Mouse (Mus musculus) T-helper 1 cell (primary cell): Measurements from ENCODE around the gene Plxnc1.

Experiments
- in situ Hi-C: fragments of 300-600 bp; cut with MboI, MseI; formaldehyde crosslinking; loops from one replicate; pipeline ENCODE4 v1.15.1; 2025; ENCODE audit warnings: high pct_unique_total_duplicates

Gene Plxnc1

DNA sequence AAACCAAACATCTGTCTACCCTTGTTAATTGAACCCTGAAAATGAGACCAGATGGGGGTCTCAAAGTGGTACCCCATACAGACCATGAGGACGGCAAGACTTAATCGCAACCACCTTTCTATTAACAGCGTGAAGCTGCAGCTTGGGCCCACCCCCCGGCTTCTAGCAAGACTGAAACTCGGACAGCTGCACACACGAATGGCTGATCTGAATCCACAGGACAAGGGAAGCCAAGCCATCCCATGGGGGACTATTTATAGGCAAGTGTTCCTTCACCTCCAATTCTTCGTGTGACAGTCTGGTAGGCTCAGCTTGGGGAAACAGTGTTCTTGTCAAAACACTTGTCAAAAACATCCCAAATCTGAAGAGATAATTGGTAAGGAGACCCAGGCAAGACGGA lies 24.1 kb downstream of the Plxnc1 start:
- in situ Hi-C loops, result no loop called here

- in situ Hi-C loops, result no loop called here
Measured at GRCm38 (mm10) chr10:94919960-94920359, 24.7 kb downstream of the Plxnc1 start.

DNA sequence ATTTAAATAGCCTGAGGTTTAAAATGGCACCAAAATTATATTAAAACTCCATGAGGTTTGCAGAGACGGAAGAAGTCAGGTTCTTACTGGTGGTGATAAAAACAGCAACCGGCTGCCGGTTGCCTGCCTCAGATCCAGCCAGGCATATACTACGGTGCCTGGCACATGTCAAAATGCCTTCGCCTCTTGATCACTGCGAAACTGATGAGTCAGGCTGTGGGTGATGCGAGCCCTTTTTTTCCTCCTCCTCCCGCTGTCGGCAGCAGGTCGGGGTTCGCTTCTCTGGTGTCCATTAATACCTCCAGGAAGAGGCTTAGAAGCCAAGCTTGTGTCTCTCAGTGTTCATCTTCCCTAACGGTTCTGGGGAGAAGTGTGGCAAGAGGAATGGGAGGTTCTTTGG lies 25.1 kb downstream of the Plxnc1 start:
- in situ Hi-C loops, result no loop called here

- in situ Hi-C loops, result no loop called here
Measured at GRCm38 (mm10) chr10:94918618-94919017, 26.0 kb downstream of the Plxnc1 start.

DNA sequence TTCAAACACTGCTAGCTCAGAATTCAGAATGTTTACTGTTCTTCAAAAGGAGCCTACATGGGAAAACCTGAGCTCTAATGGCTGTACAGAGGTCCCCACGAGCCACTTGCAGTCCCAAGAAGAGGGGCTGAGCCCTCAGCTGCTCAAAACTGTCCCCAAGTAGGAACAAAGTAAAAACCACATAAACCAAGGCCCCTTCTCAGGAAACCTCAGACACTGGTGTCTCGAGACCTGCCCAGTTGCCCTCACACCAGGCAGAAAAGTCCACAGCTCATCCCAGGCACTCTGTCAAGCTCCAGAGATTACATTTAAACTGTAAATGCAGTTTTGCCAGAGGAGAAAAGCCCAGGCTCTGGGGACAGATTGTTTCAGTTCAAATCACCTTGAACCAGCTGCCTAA lies 26.6 kb downstream of the Plxnc1 start:
- in situ Hi-C loops, result no loop called here

DNA sequence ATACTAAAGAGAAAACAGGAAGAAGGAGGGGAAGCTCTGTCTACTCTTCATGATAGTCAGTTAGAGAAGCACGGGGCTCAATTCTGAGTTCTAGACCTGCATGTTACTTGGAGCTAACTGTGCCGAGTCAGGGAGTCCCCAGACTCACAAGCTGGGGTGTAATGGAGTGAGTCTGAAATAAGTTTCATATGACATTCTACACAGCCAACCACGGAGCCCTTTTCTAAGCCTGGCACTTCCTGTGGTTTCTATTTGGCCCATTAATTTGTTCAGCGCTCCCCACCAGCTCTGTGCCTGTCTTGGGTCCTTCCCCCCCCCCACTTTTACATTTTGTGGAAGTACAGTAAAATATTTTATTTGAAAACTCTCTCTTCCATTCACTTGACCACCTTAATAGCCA lies 27.3 kb downstream of the Plxnc1 start:
- in situ Hi-C loops, result no loop called here

DNA sequence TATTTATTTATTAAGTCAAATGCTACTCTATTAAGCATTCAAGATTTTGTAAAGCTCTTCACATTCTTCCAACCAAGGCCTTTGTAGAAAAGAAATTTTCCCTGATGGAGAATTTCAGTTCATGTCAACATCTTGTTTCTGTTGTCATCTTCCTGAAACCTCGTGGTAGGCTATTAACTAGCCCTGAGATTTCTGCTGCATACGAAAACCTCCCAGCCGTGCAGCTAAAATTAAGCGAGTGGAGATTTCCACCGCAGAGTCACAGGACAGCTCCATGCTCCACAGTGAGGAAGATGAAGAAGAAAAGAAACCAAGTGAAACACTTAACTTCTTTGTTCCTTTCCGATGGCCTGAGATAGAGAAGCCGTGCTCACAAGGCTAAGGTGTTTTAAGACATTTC lies 28.0 kb downstream of the Plxnc1 start:
- in situ Hi-C loops, result no loop called here

GRCm38 (mm10) chr10:94915746-94916145 lies 28.9 kb downstream of the Plxnc1 start:
- in situ Hi-C loops, result no loop called here

- in situ Hi-C loops, result no loop called here
Measured at GRCm38 (mm10) chr10:94914081-94914480, 30.6 kb downstream of the Plxnc1 start.

- in situ Hi-C loops, result no loop called here
Measured at GRCm38 (mm10) chr10:94913336-94913739, 31.3 kb downstream of the Plxnc1 start.

DNA sequence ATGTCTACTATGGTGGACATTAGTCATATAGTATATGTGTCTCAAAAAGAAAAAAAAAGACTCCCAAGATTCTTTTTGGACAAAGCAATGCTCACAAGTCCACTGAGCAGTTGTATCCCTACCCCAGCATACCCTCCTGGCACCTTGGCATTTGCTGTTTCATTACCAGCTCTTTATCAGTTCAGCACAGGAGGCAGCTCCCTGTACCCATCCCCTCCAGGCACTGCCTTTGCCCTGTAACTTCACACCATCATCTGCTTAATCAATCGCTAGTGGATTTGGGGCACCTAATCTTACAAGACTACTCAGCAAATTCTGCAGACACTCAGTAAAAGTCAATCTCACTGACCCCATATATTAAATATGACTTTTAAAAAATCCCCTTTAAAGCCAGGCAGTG lies 32.1 kb downstream of the Plxnc1 start:
- in situ Hi-C loops, result no loop called here

GRCm38 (mm10) chr10:94911102-94911501 lies 33.5 kb downstream of the Plxnc1 start:
- in situ Hi-C loops, result no loop called here

DNA sequence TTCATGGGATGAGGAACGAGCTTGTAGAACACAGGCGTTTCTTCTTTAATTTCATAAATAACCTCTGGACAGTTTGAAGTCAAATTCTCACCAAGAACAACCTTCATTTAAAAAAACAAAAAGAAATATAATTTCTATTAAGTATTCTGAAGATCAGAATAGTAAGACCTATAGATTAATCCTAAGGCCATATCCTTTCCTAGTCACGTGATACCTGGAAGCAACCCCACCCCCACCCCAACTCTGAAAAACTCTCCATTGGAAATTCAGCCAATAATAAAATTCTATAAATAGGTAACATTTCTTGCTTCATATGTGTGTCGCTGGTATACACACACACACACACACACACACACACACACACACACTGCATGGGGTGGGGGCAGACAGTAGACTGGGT lies 34.1 kb downstream of the Plxnc1 start:
- in situ Hi-C loops, result no loop called here

DNA sequence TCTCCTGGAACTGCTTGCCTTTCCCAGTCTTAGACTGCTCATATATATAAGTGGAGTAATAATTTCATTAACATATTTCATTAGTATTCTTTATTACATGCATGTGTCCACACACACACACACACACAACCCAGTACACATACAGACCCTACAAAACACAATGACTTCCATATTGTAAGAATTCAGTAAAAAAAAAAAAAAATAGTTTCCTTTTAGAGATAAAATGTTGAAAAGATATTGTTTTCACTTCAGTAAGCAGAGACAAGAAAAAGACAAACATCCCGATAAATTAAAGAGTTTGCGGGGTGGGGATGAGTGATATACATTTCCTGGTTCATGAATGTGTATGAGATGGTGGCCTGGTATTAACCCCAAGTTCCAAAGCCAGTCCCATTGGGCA lies 34.8 kb downstream of the Plxnc1 start:
- in situ Hi-C loops, result no loop called here

GRCm38 (mm10) chr10:94908976-94909717 lies 35.5 kb downstream of the Plxnc1 start:
- in situ Hi-C loops, result no loop called here

DNA sequence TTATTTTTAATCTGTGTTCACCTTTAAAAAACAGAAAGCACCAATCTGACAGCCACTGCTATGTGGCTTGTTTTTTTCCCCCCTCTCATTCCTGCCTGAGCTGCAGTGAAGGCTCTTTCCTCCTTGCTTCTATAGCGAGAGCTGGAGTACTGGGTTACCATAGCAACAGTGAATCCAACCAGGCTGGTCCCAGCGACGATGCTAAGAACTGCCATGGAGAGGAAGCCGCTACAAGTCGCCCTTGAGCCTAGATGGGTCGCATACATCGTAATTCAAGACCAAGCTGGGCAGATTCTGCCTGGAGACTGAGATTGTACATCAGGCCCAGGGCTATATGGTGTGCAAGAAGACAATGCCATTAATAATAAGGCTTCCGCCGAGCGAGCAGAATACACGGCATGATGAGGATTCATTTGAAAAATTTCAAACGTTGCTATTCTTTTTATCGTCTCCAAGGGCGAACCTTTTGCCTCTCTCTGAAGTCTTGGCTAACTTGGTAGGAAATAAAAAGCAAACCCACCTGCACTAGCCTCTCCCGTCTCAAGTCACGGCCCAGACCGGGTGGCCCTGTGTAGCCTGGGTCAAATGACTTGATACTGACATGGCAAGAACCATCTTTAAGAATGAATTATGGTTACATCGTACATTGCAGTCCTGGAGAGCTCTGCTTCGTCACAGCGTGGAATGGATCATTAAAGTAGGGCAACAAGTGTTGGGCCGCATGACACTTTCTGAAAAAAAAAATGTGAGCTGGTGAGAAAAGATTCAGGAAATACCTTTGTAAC lies 38.8 kb downstream of the Plxnc1 start:
- in situ Hi-C loops, result no loop called here

DNA sequence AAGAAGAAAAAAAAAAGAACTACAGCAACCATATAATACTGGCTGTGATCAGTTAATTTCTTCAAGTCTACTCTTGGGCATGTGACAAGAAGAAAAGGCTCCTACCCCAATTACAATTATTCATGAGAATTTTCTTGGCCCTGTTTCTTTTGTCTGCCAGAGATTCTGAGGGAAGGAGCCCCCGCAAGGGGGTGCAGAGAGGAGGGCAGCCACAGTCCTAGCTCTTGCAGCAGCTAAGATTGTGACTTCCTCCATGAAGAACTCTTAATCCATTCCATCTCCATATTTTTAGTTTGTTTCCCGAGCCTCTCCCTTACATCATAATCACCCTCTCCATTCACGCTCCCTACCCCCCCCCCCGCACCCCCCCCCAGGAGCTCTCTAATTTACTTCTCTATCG lies 39.4 kb downstream of the Plxnc1 start:
- in situ Hi-C loops, result no loop called here

DNA sequence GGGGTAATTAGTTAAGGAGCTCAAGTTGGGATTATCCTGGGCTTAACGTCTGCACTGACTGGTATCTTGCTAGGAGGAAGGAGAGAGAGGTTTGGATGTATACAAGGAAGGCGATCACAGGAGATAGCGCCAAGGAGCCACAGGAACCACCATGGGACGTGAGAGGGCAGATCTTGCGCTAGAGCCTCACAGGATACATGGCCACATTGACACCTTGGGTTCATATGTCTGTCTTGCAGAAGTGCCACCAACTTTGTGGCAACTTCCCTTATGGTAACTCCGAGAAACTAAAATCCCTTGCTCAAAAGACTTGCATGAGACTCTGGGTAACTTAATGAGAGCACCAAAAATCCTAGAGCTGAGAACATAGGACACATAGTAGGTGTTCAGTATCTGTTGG lies 47.7 kb downstream of the Plxnc1 start:
- in situ Hi-C loops, result no loop called here

DNA sequence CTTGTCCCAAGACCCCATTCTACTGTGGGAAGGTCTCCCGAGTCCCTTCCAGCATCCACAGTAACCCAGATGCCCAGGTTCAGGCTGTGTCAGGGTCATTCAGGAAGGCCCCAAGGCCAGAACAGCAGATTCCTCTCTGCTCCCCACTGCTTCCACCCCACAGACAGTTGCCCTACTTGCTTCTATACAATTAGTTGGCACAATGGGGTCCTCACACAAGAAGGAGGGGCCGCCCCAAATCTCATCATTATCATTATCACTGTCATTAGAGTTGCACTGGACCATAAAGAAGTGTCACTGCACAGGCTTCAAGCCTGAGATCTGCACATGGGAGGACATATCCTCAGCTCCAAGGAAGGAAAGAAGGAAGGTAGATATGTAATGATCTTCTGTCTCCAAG lies 48.3 kb downstream of the Plxnc1 start:
- in situ Hi-C loops, result no loop called here

GRCm38 (mm10) chr10:94895876-94896275 lies 48.8 kb downstream of the Plxnc1 start:
- in situ Hi-C loops, result no loop called here

GRCm38 (mm10) chr10:94889735-94890134 lies 54.9 kb downstream of the Plxnc1 start:
- in situ Hi-C loops, result no loop called here

- in situ Hi-C loops, result no loop called here
Measured at GRCm38 (mm10) chr10:94883216-94883615, 61.4 kb downstream of the Plxnc1 start.

DNA sequence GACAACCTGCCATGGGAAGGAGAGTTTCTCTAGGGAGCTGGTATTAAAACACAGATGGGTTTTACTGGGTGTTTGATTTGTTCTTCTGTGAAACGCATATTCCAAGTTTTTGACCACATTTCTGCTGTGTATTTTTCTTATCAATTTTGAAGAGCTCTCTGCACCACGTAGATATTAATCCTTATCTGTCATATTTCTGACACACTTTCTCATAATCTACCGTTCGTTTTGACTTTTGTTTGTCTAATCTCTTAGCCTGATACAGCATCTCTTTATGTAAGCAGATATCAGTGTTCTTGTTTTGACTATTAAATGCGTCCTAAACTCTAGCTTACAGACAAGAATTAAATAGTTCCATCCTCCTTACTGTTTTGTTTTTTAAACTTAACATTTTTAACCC lies 73.1 kb downstream of the Plxnc1 start:
- in situ Hi-C loops, result no loop called here
